Mouse (Mus musculus) layer of hippocampus, postnatal 36 days (tissue): ENCODE data around the gene Eef1g. TPM values are rescaled to one million over a fixed set of nuclear protein-coding genes. Genes with fewer than 3 reads are reported as not detected.
"Not testable (repeated sequence)": the region's sequence is repeated elsewhere in the genome, so short reads cannot be mapped to it uniquely, and the experiment has no call there.

Source experiments
- DNase-seq, 2 experiments: peaks; one replicate each; pipeline ENCODE4 v3.0.0; 2022
- total RNA-seq, 2 experiments: library from RNA; stranded (reverse); gene quantifications; 2 replicates each; pipeline ENCODE4 v1.2.3; 2021

The Eef1g gene
- total RNA-seq, 2 experiments from 2014 or later, result 233 to 254 TPM

- DNase-seq, result no peak
Observed at GRCm38 (mm10) chr19:8987816-8988215, 21.0 kb downstream of the Eef1g start.

- DNase-seq, result no peak
Observed at GRCm38 (mm10) chr19:8988346-8989065, 21.7 kb downstream of the Eef1g start.

- DNase-seq, result no peak
Observed at GRCm38 (mm10) chr19:8989066-8989566, 22.3 kb downstream of the Eef1g start, which contains the start of gene Ahnak. TSS of gene Ahnak (plus strand) at chr19:8989284.

- DNase-seq, result no peak
Observed at GRCm38 (mm10) chr19:8989567-8990431, 23.0 kb downstream of the Eef1g start.

GRCm38 (mm10) chr19:8990432-8991102 is 23.7 kb downstream of the Eef1g start:
- DNase-seq, result peak in 1 of 2 experiments; percentile 26

- no peak for DNase-seq
Observed at GRCm38 (mm10) chr19:8991245-8991870, 24.5 kb downstream of the Eef1g start.

- DNase-seq, result no peak
Observed at GRCm38 (mm10) chr19:8991871-8992735, 25.3 kb downstream of the Eef1g start.

GRCm38 (mm10) chr19:8992769-8993624 is 26.2 kb downstream of the Eef1g start:
- DNase-seq, result peak; percentile 73 to 74

GRCm38 (mm10) chr19:8993625-8993912 is 26.7 kb downstream of the Eef1g start:
- DNase-seq, result no peak

GRCm38 (mm10) chr19:8994813-8995607 is 28.2 kb downstream of the Eef1g start:
- no peak for DNase-seq

GRCm38 (mm10) chr19:8996601-8997000 is 29.8 kb downstream of the Eef1g start:
- DNase-seq, result no peak

- DNase-seq, result no peak
Observed at GRCm38 (mm10) chr19:8997546-8997945, 30.7 kb downstream of the Eef1g start.

GRCm38 (mm10) chr19:8998546-8998945 is 31.7 kb downstream of the Eef1g start:
- no peak for DNase-seq

GRCm38 (mm10) chr19:8999223-8999622 is 32.4 kb downstream of the Eef1g start:
- DNase-seq, result no peak

- not testable (repeated sequence) for DNase-seq
Observed at GRCm38 (mm10) chr19:9006915-9007314, 40.1 kb downstream of the Eef1g start.

- no peak for DNase-seq
Observed at GRCm38 (mm10) chr19:9019298-9019697, 52.5 kb downstream of the Eef1g start.

- peak; percentile 22 to 27 for DNase-seq
Observed at GRCm38 (mm10) chr19:9023021-9023778, 56.4 kb downstream of the Eef1g start.

- DNase-seq, result no peak
Observed at GRCm38 (mm10) chr19:9025562-9026257, 58.9 kb downstream of the Eef1g start.
